Mouse (Mus musculus) midbrain, embryonic 14.5 days (tissue): Measurements from ENCODE around the gene Spsb4. TPM values are rescaled to one million over a fixed set of nuclear protein-coding genes. Genes with fewer than 3 reads are reported as not detected.
A peak's percentile ranks its signal among the peaks of the same experiment; 100 is the strongest.

Experiments
- ATAC-seq: fragments of 200-750 bp; cut with Nextera tagmentation; 2 replicates; pipeline ENCODE4 v1.8.0; 2017; ENCODE audit warnings: moderate number of reproducible peaks, moderate library complexity; ENCODE audit not compliant: low FRiP score, low TSS enrichment
- DNase-seq: peaks from one replicate; pipeline ENCODE4 v3.0.0-alpha.2; 2015
- H3K27ac ChIP-seq: fragments of 300-500 bp; sonication (generic); replicated peaks from 2 replicates; pipeline ENCODE4 v1.5.1; 2014; ENCODE audit warnings: mild to moderate bottlenecking, low read depth, low read length, moderate library complexity
- H3K27me3 ChIP-seq: fragments of 300-500 bp; sonication (generic); 2 replicates; pipeline ENCODE4 v1.6.1; 2014; ENCODE audit warnings: low read length, control low read depth, mixed read lengths; ENCODE audit not compliant: control insufficient read depth, insufficient read depth
- H3K36me3 ChIP-seq: fragments of 300-500 bp; sonication (generic); 2 replicates; pipeline ENCODE4 v1.6.1; 2014; ENCODE audit warnings: low read length, control low read depth; ENCODE audit not compliant: control insufficient read depth, insufficient read depth
- H3K4me1 ChIP-seq: fragments of 300-500 bp; sonication (generic); 2 replicates; pipeline ENCODE4 v1.6.1; 2014; ENCODE audit warnings: mild to moderate bottlenecking, antibody characterized with exemption, low read length, control low read depth; ENCODE audit not compliant: control insufficient read depth, insufficient read depth
- H3K4me2 ChIP-seq: fragments of 300-500 bp; sonication (generic); 2 replicates; pipeline ENCODE4 v1.6.1; 2014; ENCODE audit warnings: mild to moderate bottlenecking, low read length, moderate library complexity
- H3K4me3 ChIP-seq: fragments of 300-500 bp; sonication (generic); replicated peaks from 2 replicates; pipeline ENCODE4 v1.5.1; 2014; ENCODE audit warnings: low read depth, low read length
- H3K9ac ChIP-seq: fragments of 300-500 bp; sonication (generic); replicated peaks from 2 replicates; pipeline ENCODE4 v1.6.1; 2014; ENCODE audit warnings: mild to moderate bottlenecking, low read length, moderate library complexity
- H3K9me3 ChIP-seq: fragments of 300-500 bp; sonication (generic); 2 replicates; pipeline ENCODE4 v1.6.1; 2016; ENCODE audit warnings: low read length, control low read depth, mixed read lengths; ENCODE audit not compliant: control insufficient read depth
- WGBS: fragments of 180-500 bp; shearing (Covaris S2); extraction: QIAGEN DNeasy Blood & Tissue Kit; methylation state at CpG from one replicate; pipeline ENCODE4 v1.1.7; 2014; 5-methylcytosine and 5-hydroxymethylcytosine counted together
- polyA plus RNA-seq: library from polyadenylated mRNA; unstranded; fragments of >200 nt; fragmentation: Nextera tagmentation; extraction: Ambion mirVana; gene quantifications from 2 replicates; pipeline ENCODE4 v1.2.1, GENCODE M21; 2014

The Spsb4 gene
- polyA plus RNA-seq, 1 experiment from 2014 or later = 38.5 TPM

DNA sequence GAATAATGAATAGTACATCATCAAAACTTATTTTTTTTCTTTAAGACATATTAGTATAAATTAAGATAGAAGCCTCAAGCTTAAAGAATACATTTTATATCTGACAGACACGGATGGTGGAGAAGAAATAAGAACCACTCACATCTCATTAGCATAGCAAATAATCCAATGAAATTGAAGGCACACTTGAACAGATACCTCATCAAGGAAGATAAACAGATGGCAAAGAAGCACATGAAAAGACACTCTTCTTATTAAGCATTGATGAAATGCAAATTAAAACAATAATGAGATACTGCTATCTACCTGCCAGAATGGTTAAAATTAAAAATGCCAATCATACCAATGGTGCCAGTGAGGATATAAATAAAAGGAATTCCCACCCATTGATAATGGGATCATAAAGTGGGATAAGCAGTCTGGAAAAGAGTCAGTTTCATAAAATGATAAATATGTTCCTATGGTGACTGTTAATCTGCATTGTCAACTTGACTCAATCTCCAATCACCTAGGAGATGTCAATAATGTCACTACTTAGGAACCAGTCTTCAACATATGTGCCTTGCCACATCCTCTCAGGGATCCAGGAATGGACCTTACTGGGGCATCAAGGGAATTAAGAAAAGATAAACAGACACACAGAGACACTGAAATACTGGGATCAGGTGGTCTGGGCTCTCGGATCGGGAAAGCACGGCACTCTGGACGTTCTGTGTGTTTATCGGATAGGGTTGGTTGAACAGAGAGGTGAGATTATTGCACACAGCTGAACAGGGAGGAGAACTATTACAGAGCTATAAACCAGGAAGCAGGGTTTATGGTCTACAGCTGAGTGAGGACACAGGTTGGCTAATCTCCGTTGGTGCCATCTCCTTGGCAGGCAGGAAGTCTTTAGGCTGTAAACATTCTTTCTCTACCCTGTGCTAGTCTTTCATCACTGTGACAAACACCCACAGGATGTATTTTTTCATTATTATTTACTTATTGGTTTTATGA, 114.0 kb downstream of the Spsb4 start:
- no peaks in the 10 kb centered on the region for H3K27me3 ChIP-seq
- ATAC-seq (no peak), DNase-seq (peak; percentile 17)
- H3K4me1 ChIP-seq = no peaks in the 10 kb centered on the region
- 62% methylated on average over 7 of the region's 7 CpGs for WGBS
- peak overlapping the region; percentile 49 for H3K27ac ChIP-seq
- H3K9me3 ChIP-seq = no peaks in the 10 kb centered on the region
- H3K9ac ChIP-seq = no peak overlapping the region
- H3K36me3 ChIP-seq = no peaks in the 10 kb centered on the region
- H3K4me3 ChIP-seq = no peak overlapping the region
- no peak overlapping the region for H3K4me2 ChIP-seq

- H3K4me2 ChIP-seq = no peak overlapping the region
- ATAC-seq (no peak), DNase-seq (no peak)
- no peaks in the 10 kb centered on the region for H3K27me3 ChIP-seq
- WGBS = 84% methylated on average over 5 of the region's 5 CpGs
- no peaks in the 10 kb centered on the region for H3K9me3 ChIP-seq
- H3K36me3 ChIP-seq = no peaks in the 10 kb centered on the region
- no peak overlapping the region for H3K9ac ChIP-seq
- H3K4me1 ChIP-seq = no peaks in the 10 kb centered on the region
- H3K27ac ChIP-seq = no peak overlapping the region
- no peak overlapping the region for H3K4me3 ChIP-seq
Observed at GRCm38 (mm10) chr9:96899717-96900116, 118.9 kb downstream of the Spsb4 start.

GRCm38 (mm10) chr9:96899004-96899403, 119.6 kb downstream of the Spsb4 start:
- no peak overlapping the region for H3K9ac ChIP-seq
- ATAC-seq = no peak
- no peaks in the 10 kb centered on the region for H3K27me3 ChIP-seq
- H3K9me3 ChIP-seq = no peaks in the 10 kb centered on the region
- H3K27ac ChIP-seq = no peak overlapping the region
- DNase-seq = no peak
- no peaks in the 10 kb centered on the region for H3K4me1 ChIP-seq
- H3K4me3 ChIP-seq = no peak overlapping the region
- no peaks in the 10 kb centered on the region for H3K36me3 ChIP-seq
- H3K4me2 ChIP-seq = no peak overlapping the region

DNA sequence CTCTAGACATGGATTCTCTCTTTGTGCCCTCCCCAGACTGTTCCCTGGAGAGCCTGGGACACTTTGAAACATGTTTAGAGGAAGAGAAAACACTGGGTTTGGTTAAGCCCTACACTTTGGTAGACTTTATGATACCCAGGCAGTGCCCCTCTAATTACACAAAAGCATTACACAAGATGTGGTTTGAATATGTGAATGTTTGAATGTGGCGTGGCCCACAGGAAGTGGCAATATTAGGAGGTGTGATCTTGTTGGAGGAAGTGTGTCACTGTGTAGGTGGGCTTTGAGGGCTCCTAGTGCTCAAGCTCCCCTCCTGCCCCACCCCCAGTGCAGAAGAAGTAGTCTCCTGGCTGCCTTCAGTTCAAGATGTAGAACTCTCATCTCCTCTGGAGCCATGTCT, 122.0 kb downstream of the Spsb4 start:
- WGBS = 94% methylated on average over 1 of the region's 1 CpGs
- Histone ChIP-seq H3K27ac (no peak overlapping the region), H3K27me3 (no peaks in the 10 kb centered on the region), H3K9ac (no peak overlapping the region), H3K9me3 (no peaks in the 10 kb centered on the region), H3K4me2 (no peak overlapping the region), H3K36me3 (no peaks in the 10 kb centered on the region), H3K4me1 (peaks cover 16% of the 10 kb centered on the region), H3K4me3 (no peak overlapping the region)
- no peak for DNase-seq
- no peak for ATAC-seq

- DNase-seq (no peak), ATAC-seq (no peak)
- Histone ChIP-seq H3K27me3 (no peaks in the 10 kb centered on the region), H3K36me3 (no peaks in the 10 kb centered on the region), H3K9ac (no peak overlapping the region), H3K9me3 (no peaks in the 10 kb centered on the region), H3K27ac (peak overlapping the region; percentile 81), H3K4me1 (peaks cover 36% of the 10 kb centered on the region), H3K4me3 (no peak overlapping the region), H3K4me2 (no peak overlapping the region)
- 56% methylated on average over 5 of the region's 5 CpGs for WGBS
Observed at GRCm38 (mm10) chr9:96893582-96893981, 125.1 kb downstream of the Spsb4 start.

Other genes starting within 250 kb of the Spsb4 start
- 52.7 and 66.1 TPM in 2 replicates for gene Pxylp1, start 126.2 kb downstream of the Spsb4 start, polyA plus RNA-seq
- 81.6 and 100.0 TPM in 2 replicates for gene Slc25a36, start 92.3 kb upstream of the Spsb4 start, polyA plus RNA-seq